Mouse (Mus musculus) bone marrow macrophage, adult 2 months (primary cell): ENCODE data around the gene Git1.

ENCODE experiments used
- CTCF ChIP-seq: IDR thresholded peaks from 2 replicates; pipeline ENCODE4 v1.5.1; 2012; ENCODE audit warnings: low read depth, mild to moderate bottlenecking, low read length, moderate library complexity
- POLR2A ChIP-seq: IDR thresholded peaks from 2 replicates; pipeline ENCODE4 v1.6.1; 2012; ENCODE audit warnings: mild to moderate bottlenecking, low read depth, low read length, borderline replicate concordance

- TF ChIP-seq POLR2A (no peak), CTCF (no peak)
Measured at GRCm38 (mm10) chr11:77453388-77453787, 40.0 kb upstream of the Git1 start.
